ENCODE assay signal across 8 mouse cellular contexts in genomic region chr4:148306406-148307083, GRCm38 (mm10). TPM values are rescaled to one million over a fixed set of nuclear protein-coding genes. Genes with fewer than 3 reads are reported as not detected.
A peak's percentile ranks its signal among the peaks of the same experiment; 100 is the strongest.
DNase-seq lines count a peak whose midpoint lies in the region; ATAC-seq and TF ChIP-seq lines count a peak whose summit lies in the region.

No protein-coding gene starts in this region.

- H3K27ac ChIP-seq in heart, embryonic 12.5 days (ENCODE audit: poor library complexity, severe bottlenecking): no peak overlapping the region
- no peak overlapping the region for H3K27ac ChIP-seq in heart, embryonic 11.5 days (ENCODE audit: low read depth, low read length)
- no peak overlapping the region for H3K27ac ChIP-seq in lung, postnatal 0 days (ENCODE audit: low read length)
- no peak overlapping the region for H3K27ac ChIP-seq in stomach, embryonic 16.5 days (ENCODE audit: low read length)

- no peaks in the 10 kb centered on the region for H3K9me3 ChIP-seq in heart, embryonic 12.5 days (replicated peaks)
- H3K9me3 ChIP-seq in heart, embryonic 11.5 days (replicated peaks; ENCODE audit: control insufficient read depth, low read length): no peaks in the 10 kb centered on the region
- no peaks in the 10 kb centered on the region for H3K9me3 ChIP-seq in lung, postnatal 0 days (ENCODE audit: low read length)
- no peaks in the 10 kb centered on the region for H3K9me3 ChIP-seq in stomach, embryonic 16.5 days (replicated peaks; ENCODE audit: control insufficient read depth, low read length)

- H3K4me1 ChIP-seq in heart, embryonic 12.5 days (replicated peaks): peaks cover 7% of the 10 kb centered on the region; the same call in 1 of the 2 replicates
- H3K4me1 ChIP-seq in heart, embryonic 11.5 days (ENCODE audit: control insufficient read depth, insufficient read depth, low read length): no peaks in the 10 kb centered on the region
- H3K4me1 ChIP-seq in lung, postnatal 0 days (ENCODE audit: insufficient read depth, low read depth, low read length): no peaks in the 10 kb centered on the region
- no peaks in the 10 kb centered on the region for H3K4me1 ChIP-seq in stomach, embryonic 16.5 days (ENCODE audit: control insufficient read depth, insufficient read depth, low read length)

- DNase-seq in cerebellum, adult 18-20 months: peak; percentile 53 to 62
- DNase-seq in forelimb bud, embryonic 11.5 days (ENCODE audit: low read depth, low spot score): peak; percentile 54
- peak; percentile 17 for DNase-seq in kidney, postnatal 14 days
- DNase-seq in lung, postnatal 0 days (ENCODE audit: low spot score): peak; percentile 49
- no peak for DNase-seq in spleen, postnatal 36 days (ENCODE audit: low spot score in 2 of 2)

- H3K4me3 ChIP-seq in heart, embryonic 12.5 days: no peak overlapping the region
- H3K4me3 ChIP-seq in heart, embryonic 11.5 days (ENCODE audit: low read depth, low read length): no peak overlapping the region
- H3K4me3 ChIP-seq in lung, postnatal 0 days (ENCODE audit: low read depth, low read length): no peak overlapping the region
- no peak overlapping the region for H3K4me3 ChIP-seq in stomach, embryonic 16.5 days (replicated peaks; ENCODE audit: low read length)

- H3K9ac ChIP-seq in heart, embryonic 12.5 days: no peak overlapping the region
- H3K9ac ChIP-seq in heart, embryonic 11.5 days (ENCODE audit: low read depth, low read length): no peak overlapping the region
- no peak overlapping the region for H3K9ac ChIP-seq in lung, postnatal 0 days (replicated peaks; ENCODE audit: low read depth)
- H3K9ac ChIP-seq in stomach, embryonic 16.5 days (ENCODE audit: low read length): no peak overlapping the region

- no peak for TF ChIP-seq CTCF in lung, postnatal 0 days (IDR thresholded peaks at IDR 0.05)

- H3K27me3 ChIP-seq in heart, embryonic 12.5 days (replicated peaks): peaks cover 22% of the 10 kb centered on the region
- H3K27me3 ChIP-seq in heart, embryonic 11.5 days (ENCODE audit: control insufficient read depth, insufficient read depth, low read length): 0 out of 2 replicates have a peak, but pooled peaks cover 4% of the 10 kb centered on the region
- no peaks in the 10 kb centered on the region for H3K27me3 ChIP-seq in lung, postnatal 0 days (replicated peaks; ENCODE audit: insufficient read depth, low read length)
- H3K27me3 ChIP-seq in stomach, embryonic 16.5 days (ENCODE audit: control insufficient read depth, insufficient read depth, low read length): no peaks in the 10 kb centered on the region

- H3K4me2 ChIP-seq in heart, embryonic 12.5 days: no peak overlapping the region
- H3K4me2 ChIP-seq in heart, embryonic 11.5 days: no peak overlapping the region
- H3K4me2 ChIP-seq in lung, postnatal 0 days (replicated peaks; ENCODE audit: low read depth, low read length): no peak overlapping the region
- H3K4me2 ChIP-seq in stomach, embryonic 16.5 days (ENCODE audit: low read depth, low read length): no peak overlapping the region

- peak; percentile 33; the same call in 1 of the 2 replicates for ATAC-seq in heart, embryonic 12.5 days (ENCODE audit: insufficient number of reproducible peaks, low FRiP score)
- no peak for ATAC-seq in heart, embryonic 11.5 days (replicated peaks; ENCODE audit: insufficient number of reproducible peaks, low FRiP score, low TSS enrichment)
- ATAC-seq in lung, postnatal 0 days: peak; percentile 71
- ATAC-seq in stomach, embryonic 16.5 days (ENCODE audit: insufficient read depth, low FRiP score): peak; percentile 21; the same call in 1 of the 2 replicates

- TF ChIP-seq EP300 in lung, postnatal 0 days (IDR thresholded peaks at IDR 0.05): no peak

- 39% methylated on average over 16 of the region's 16 CpGs for WGBS in heart, embryonic 12.5 days
- WGBS in heart, embryonic 11.5 days (ENCODE audit: insufficient replicate concordance): 38% methylated on average over 16 of the region's 16 CpGs
- 24% methylated on average over 16 of the region's 16 CpGs for WGBS in lung, postnatal 0 days
- 30% methylated on average over 16 of the region's 16 CpGs for WGBS in stomach, embryonic 16.5 days

- H3K36me3 ChIP-seq in heart, embryonic 12.5 days: no peaks in the 10 kb centered on the region
- no peaks in the 10 kb centered on the region for H3K36me3 ChIP-seq in heart, embryonic 11.5 days (ENCODE audit: control insufficient read depth, insufficient read depth, low read length)
- H3K36me3 ChIP-seq in lung, postnatal 0 days (ENCODE audit: insufficient read depth, low read length): no peaks in the 10 kb centered on the region
- no peaks in the 10 kb centered on the region for H3K36me3 ChIP-seq in stomach, embryonic 16.5 days (ENCODE audit: control insufficient read depth, insufficient read depth, low read length)

RNA-seq across cellular contexts. Expression of gene Disp3, which starts 18.8 kb away (rescaled TPM):
- polyA plus RNA-seq in heart, embryonic 12.5 days (2016; fragmentation: Nextera tagmentation; extraction: Ambion mirVana): 0.10 TPM in 1 of 2 replicates, not detected in the other
- 0.06 TPM in 1 of 2 replicates, not detected in the other for polyA plus RNA-seq in heart, embryonic 11.5 days (2014; fragmentation: Nextera tagmentation; extraction: Ambion mirVana)
- polyA plus RNA-seq in lung, postnatal 0 days (2015; fragmentation: Nextera tagmentation; extraction: Ambion mirVana): 0.02 and 0.12 TPM in 2 replicates
- 0.12 and 0.19 TPM in 2 replicates for polyA plus RNA-seq in stomach, embryonic 16.5 days (2015; fragmentation: Nextera tagmentation; extraction: Ambion mirVana)

Comparison
In these comparisons a context has a peak if more than half of its experiments do, and no peak if none do; other contexts are left out.
1. DNase-seq: peak in cerebellum, adult 18-20 months (2 of 2), forelimb bud, embryonic 11.5 days (single experiment), kidney, postnatal 14 days (single experiment) and lung, postnatal 0 days (single experiment); none in spleen, postnatal 36 days (0 of 2).